Mouse (Mus musculus): ENCODE results near the gene Rbm26.

GRCm38 (mm10) chr14:105084757-105085330, 92.3 kb downstream of the Rbm26 start:
- TF ChIP-seq CTCF (IDR thresholded peaks at IDR 0.05; ENCODE audit: low read depth), result no peak
- no peak for TF ChIP-seq EP300 (IDR thresholded peaks at IDR 0.05; ENCODE audit: low read depth)

Data from heart, postnatal 0 days (tissue).